Mouse (Mus musculus): ENCODE results near the gene Cry2.

Cry2 gene

GRCm38 (mm10) chr2:92444376-92444775 is 10.5 kb upstream of the Cry2 start:
- no peak for DNase-seq

GRCm38 (mm10) chr2:92443313-92443712 is 9.5 kb upstream of the Cry2 start:
- no peak for DNase-seq

- DNase-seq, result peak; percentile 45
Measured at GRCm38 (mm10) chr2:92442419-92443001, 8.7 kb upstream of the Cry2 start.

GRCm38 (mm10) chr2:92440432-92440831 is 6.6 kb upstream of the Cry2 start:
- DNase-seq, result no peak

GRCm38 (mm10) chr2:92438567-92438966 is 4.7 kb upstream of the Cry2 start:
- DNase-seq, result no peak

- DNase-seq, result peak; percentile 78
Measured at GRCm38 (mm10) chr2:92437875-92438274, 4.0 kb upstream of the Cry2 start.

- DNase-seq, result no peak
Measured at GRCm38 (mm10) chr2:92437366-92437765, 3.5 kb upstream of the Cry2 start.

- no peak for DNase-seq
Measured at GRCm38 (mm10) chr2:92435023-92435422, 1.2 kb upstream of the Cry2 start.

- DNase-seq, result no peak
Measured at GRCm38 (mm10) chr2:92434375-92434745, 517 bp upstream of the Cry2 start.

- no peak for DNase-seq
Measured at GRCm38 (mm10) chr2:92432299-92433295, 1.2 kb downstream of the Cry2 start.

GRCm38 (mm10) chr2:92431611-92432179 is 2.1 kb downstream of the Cry2 start:
- DNase-seq, result no peak

- DNase-seq, result peak; percentile 33
Measured at GRCm38 (mm10) chr2:92430723-92431541, 2.9 kb downstream of the Cry2 start.

- DNase-seq, result no peak
Measured at GRCm38 (mm10) chr2:92430089-92430488, 3.8 kb downstream of the Cry2 start.

GRCm38 (mm10) chr2:92427882-92428281 is 6.0 kb downstream of the Cry2 start:
- no peak for DNase-seq

GRCm38 (mm10) chr2:92426426-92426825 is 7.4 kb downstream of the Cry2 start:
- DNase-seq, result no peak

- no peak for DNase-seq
Measured at GRCm38 (mm10) chr2:92425366-92425765, 8.5 kb downstream of the Cry2 start.

GRCm38 (mm10) chr2:92424462-92425308 is 9.2 kb downstream of the Cry2 start:
- DNase-seq, result no peak

GRCm38 (mm10) chr2:92423702-92424461 is 10.0 kb downstream of the Cry2 start:
- DNase-seq, result no peak

- no peak for DNase-seq
Measured at GRCm38 (mm10) chr2:92423156-92423555, 10.7 kb downstream of the Cry2 start.

GRCm38 (mm10) chr2:92422388-92423135 is 11.3 kb downstream of the Cry2 start:
- no peak for DNase-seq

All from thymus, postnatal 4 days (tissue).